Mouse (Mus musculus) right cerebral cortex, postnatal 36 days (tissue): ENCODE measurements around the gene 1700001K19Rik.
A peak's percentile ranks its signal among the peaks of the same experiment; 100 is the strongest.
"Not testable (repeated sequence)": the region's sequence is repeated elsewhere in the genome, so short reads cannot be mapped to it uniquely, and the experiment has no call there.

Experiments used
- DNase-seq, 2 experiments: peaks; one replicate each; pipeline ENCODE4 v3.0.0; 2022; ENCODE audit warnings: low spot score in 2 of 2, mixed read lengths in 1 of 2

The 1700001K19Rik gene

GRCm38 (mm10) chr12:110682561-110683299, at the start of gene 1700001K19Rik:
Gene 1700001K19Rik (minus strand): TSS chr12:110682619.
- DNase-seq, result no peak

DNA sequence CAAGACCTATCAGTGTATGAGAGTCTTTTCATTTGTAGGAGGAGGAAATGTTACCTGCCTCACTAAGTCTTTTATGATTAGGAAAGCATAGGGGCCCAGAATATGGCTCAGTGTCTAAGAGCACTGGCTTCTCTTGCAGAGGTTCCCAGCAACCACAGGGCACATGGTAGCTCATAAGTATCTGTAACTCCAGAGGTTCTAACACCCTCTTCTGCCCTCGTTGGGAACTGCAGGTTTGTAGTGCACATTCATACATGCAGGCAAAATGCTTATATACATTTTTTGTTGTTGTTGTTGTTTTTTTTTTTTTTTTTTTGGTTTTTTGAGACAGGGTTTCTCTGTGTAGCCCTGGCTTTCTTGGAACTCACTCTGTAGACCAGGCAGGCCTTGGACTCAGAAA, 44.0 kb upstream of the 1700001K19Rik start:
- DNase-seq, result no peak

DNA sequence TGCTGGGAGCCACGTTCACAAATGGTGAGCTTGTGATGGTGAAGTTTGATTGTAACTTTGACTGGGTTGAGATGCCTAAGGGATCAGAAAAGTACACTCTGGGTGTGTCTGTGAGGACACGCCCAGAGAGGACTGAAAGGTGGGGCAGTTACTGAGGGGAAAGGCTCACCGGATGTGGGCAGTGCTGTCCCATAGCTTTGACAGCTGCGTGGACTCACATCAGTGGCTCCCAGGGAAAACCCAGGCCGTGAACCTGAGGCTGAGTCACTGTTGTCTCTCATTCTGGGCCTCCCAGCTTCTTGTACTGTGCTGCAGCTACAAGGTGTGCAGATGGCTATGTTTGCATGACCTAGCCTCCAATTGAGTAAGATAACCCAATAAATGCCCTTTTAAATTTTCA, 43.1 kb upstream of the 1700001K19Rik start:
- no peak for DNase-seq

DNA sequence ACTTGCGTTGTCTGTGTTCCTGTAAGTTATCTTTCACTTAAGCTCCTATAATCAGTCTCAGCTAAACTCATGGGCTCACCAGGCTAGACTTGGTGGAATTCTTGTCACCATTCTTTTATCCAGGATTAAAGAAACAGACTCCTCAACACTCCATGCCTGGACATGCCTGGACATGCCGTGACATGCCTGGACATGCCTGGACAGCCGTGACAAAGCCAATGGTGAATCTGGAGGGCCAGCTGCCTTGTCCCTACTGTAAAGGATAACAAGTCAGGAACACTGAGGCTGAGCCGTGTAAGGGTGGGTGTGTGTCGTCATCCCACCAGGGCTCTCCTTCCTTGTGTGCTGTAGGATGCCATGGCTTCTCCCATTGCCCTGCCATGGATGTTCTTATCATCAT, 42.6 kb upstream of the 1700001K19Rik start:
- no peak for DNase-seq

DNA sequence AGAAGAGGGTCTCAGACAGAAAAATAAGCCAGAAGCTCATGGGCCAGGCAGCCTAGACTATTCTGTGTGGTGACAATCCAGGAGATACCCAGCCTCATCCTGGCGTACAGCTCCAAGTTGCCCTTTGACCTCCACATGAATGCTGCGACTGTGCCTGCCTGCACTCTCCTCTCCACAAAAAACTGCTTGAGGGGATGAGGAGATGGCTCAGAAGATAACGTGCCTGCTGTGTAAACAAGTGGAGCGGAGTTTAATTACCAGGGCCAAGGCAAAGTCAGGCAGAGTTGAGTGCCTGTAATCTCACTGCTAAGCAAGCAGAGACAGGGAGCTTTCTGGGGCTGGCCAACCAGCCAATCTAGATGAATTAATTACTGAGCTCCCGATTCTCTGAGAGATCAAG, 33.6 kb upstream of the 1700001K19Rik start:
- no peak for DNase-seq

- no peak for DNase-seq
Measured at GRCm38 (mm10) chr12:110714215-110714614, 31.8 kb upstream of the 1700001K19Rik start.

- DNase-seq, result no peak
Measured at GRCm38 (mm10) chr12:110713784-110714183, 31.4 kb upstream of the 1700001K19Rik start.

- no peak for DNase-seq
Measured at GRCm38 (mm10) chr12:110711270-110711669, 28.9 kb upstream of the 1700001K19Rik start.

DNA sequence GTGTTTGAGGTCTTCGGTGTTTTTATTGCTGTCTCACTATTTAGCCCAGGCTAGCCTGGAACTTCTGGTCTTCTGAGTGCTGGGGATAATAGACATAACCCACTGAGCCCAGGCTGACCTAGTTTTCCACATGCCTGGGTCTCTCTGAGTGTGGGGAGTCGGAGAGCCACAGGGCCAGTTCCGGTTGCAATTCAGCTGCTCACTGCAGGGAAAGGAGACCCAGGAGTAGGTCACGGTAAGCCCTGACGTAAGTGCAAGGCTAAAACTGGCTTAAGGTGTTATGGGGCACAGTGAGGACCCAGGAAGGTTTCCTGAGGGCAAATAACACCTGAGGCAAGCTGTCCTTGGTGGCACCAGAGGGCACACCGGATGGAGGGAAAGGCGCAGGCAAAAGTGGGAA, 25.0 kb upstream of the 1700001K19Rik start:
- DNase-seq, result no peak

DNA sequence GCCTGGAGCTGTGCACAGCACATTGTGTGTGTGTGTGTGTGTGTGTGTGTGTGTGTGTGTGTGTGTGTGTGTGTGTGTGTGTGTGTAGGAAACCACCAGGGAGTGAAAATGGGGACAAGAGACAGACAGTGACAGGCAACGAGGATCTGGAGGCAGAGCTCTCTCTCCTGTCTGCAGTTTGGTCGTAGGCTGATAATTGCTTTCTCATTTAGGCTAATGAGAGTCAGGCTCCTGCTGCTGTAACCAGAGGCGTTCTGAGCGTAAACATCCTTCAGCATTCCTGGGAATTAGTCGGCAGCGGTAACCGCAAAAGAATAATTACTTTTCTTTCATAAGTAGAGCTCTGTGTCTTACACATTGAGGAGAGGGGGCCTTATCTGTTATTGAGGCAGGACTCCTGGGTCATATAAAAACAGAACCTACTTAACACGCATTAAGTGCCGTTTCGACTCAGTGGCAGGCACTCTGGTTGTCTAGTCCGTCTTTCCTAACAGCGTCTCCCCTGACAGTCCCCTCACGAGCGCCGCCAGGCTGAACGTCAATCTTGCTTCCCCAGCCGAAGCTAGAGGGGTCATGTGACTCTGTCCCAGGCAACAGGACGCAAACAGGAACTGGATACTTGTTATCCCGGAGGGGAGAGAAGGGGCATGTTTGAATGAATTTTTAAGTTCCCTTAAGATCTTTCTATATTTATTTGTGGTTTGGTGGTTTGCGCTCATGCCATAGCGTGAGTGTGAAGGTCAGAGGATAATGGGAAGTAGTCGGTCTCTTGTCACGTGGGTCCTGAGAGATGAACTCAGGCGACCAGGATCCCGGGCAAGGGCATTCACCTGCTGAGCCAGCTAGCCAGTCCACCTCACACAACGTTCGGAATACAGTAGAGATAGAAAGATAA, 24.2 kb upstream of the 1700001K19Rik start:
- no peak for DNase-seq

DNA sequence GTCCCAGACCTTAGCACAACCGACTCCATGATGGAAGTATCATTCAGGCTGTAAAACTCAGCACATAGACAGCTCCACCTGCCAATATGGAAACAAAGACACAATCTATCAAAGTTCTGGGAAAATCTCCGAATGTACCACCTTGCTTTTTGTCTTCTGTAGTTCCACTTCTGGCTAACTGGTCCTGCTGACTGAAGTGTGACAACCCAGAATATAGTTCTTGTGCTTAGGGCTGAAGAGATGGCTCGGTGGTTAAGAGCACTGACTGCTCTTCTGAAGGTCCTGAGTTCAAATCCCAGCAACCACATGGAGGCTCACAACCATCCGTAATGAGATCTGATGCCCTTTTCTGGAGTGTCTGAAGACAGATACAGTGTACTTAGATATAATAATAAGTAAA, 23.0 kb upstream of the 1700001K19Rik start:
- not testable (repeated sequence) for DNase-seq

- DNase-seq, result no peak
Measured at GRCm38 (mm10) chr12:110703682-110704081, 21.3 kb upstream of the 1700001K19Rik start.

DNA sequence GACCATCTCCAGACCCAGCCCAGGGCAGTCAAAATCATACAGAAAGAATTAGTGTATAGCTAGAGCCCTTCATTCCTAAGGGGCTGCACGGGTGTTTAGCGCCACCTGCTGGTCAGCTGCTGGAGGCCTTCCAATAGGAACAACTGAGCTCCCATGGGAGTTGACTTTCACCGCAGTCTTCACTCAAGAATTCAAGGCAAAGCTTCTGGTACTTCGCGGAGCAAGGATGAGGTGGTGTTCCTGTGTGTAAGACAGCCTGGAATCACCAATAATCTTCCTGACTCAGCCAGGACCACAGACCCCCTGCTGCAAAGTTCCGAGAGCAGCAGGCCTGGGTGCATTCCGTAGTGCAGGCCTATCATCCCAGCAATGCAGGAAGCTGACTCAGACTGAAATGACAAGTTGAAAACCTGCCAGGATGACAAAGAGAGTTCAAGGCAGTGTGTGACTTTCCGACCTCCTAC, 20.6 kb upstream of the 1700001K19Rik start:
- DNase-seq, result peak; percentile 55 to 63

GRCm38 (mm10) chr12:110702556-110702955, 20.1 kb upstream of the 1700001K19Rik start, which contains the start of gene Hsp90aa1:
Gene Hsp90aa1 (minus strand): TSS chr12:110702728.
- no peak for DNase-seq

- not testable (repeated sequence) for DNase-seq
Measured at GRCm38 (mm10) chr12:110701363-110701762, 18.9 kb upstream of the 1700001K19Rik start.

- DNase-seq, result no peak
Measured at GRCm38 (mm10) chr12:110700730-110701129, 18.3 kb upstream of the 1700001K19Rik start.

DNA sequence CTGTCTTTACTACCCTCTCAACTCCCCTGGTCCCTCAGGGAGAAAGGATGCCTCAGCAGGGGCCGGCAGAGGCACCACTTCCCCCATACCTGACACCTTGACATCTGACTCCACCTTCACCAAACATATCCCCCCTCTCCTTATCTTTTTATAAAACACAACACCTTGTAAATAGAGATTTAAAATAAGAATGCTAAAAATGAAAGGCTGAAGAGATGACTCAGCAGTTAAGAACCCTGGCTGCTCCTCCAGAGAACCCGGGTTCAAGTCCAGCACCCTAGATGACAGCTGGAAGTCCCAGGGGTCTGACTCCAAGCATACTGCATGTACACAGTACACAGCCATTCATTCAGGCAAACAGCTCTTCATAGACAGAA, 16.7 kb upstream of the 1700001K19Rik start:
- DNase-seq, result no peak

GRCm38 (mm10) chr12:110698523-110699170, 16.2 kb upstream of the 1700001K19Rik start:
- no peak for DNase-seq

GRCm38 (mm10) chr12:110698080-110698479, 15.7 kb upstream of the 1700001K19Rik start:
- DNase-seq, result no peak

DNA sequence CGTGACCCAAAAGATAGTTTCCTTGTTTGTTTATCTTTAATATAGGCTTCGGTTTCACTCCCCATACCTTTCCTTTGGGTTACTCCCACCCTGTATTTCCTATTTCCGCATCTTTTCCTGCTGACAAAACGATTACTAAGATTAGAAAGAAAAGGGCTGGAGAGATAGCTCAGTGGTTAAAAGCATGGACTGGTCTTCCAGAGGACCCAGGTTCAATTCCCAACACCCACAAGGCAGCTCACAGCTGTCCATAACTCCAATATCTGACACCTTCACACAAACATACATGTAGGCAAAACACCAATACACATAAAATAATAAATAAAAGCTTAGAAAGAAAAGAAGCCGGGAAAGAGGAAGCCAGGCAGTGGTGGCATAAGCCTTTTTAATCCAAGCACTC, 15.0 kb upstream of the 1700001K19Rik start:
- DNase-seq, result no peak

DNA sequence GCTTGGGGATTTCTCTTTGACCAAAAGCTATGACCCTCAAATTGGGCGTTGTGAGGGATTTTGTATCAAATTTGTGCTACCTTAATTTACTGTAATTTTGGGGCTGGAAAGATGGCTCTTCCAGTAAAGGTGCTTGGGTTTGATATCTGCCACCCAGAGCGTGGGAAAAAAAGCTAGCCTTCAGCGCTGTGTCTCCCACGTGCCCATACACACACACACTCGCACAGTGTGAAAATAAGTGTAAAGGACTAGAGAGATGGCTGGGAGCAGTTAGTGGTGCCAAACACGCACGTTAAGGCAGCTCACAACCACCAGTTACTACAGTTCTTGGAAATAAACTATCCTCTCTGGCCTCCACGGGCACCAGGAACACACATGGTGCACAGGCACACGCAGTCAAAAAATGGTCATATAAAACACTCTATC, 14.6 kb upstream of the 1700001K19Rik start:
- DNase-seq, result no peak
